Mouse (Mus musculus) lung, postnatal 0 days (tissue): ENCODE measurements around the gene Tspan9.

Experiments
- CTCF ChIP-seq: IDR thresholded peaks from 2 replicates; pipeline ENCODE4 v1.5.1; 2016; ENCODE audit warnings: antibody characterized with exemption, mild to moderate bottlenecking
- EP300 ChIP-seq: IDR thresholded peaks from 2 replicates; pipeline ENCODE4 v1.6.1; 2016; ENCODE audit warnings: antibody characterized with exemption, mild to moderate bottlenecking, control low read depth

DNA sequence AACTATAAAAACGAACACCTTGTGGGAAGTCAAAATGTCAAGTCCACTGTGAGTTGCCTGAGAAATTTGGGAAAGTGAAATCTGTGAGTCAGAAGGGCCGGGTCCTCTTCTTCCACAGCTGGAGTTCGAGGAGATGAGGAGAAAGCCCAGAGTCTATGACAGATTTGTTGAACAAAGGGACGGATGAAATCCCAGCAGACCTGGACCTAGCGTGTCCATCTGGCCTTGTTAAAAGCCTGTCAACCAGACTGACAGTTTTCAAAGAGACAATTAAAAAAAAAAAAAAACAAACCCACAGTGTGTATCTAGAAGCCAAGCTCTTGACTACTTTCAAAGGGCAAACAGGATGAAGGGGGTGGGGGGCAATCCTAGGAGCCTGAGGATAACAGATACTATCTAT lies 14.0 kb downstream of the Tspan9 start:
- TF ChIP-seq CTCF (no peak), EP300 (no peak)
